Mouse (Mus musculus): ENCODE data around the gene Gm8369. TPM values are rescaled to one million over a fixed set of nuclear protein-coding genes. Genes with fewer than 3 reads are reported as not detected.
"Not testable (repeated sequence)": the region's sequence is repeated elsewhere in the genome, so short reads cannot be mapped to it uniquely, and the experiment has no call there.

Gm8369 gene
- total RNA-seq (2022): 1 to 10 TPM in 1 of 4 experiments, under 1 TPM in 3; 0.28 to 1.3 (median 0.65) TPM

GRCm38 (mm10) chr19:11485746-11486145 is at the start of gene Gm8369:
Gene Gm8369, plus strand, starts transcription at chr19:11485938.
- DNase-seq (ENCODE audit: low spot score in 2 of 2): peak in 1 of 2 experiments; percentile 36

DNA sequence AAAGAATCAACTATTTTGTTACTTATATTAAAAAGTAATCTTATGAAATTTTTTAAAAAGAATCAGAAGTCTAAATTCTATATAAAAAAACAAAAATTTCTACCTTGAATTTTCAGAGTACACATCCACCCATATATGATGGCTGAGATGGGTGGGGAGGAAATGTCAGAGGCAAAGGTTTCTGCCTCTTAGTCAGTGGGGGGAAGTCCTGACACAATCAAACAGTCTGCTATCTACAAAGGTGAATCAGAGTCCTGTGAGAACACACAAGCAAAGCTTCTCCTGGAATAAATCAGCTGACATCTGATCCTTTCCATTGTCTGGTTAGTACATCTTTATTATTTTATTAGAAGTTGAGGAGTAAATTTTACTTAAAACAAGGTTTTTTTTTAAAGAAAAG is 42.4 kb upstream of the Gm8369 start, which contains the start of gene Ms4a4b:
TSS of gene Ms4a4b (plus strand) at position 216 of the 400 bp plus-strand sequence.
- DNase-seq (ENCODE audit: low spot score in 2 of 2): no peak

GRCm38 (mm10) chr19:11443964-11444363 is 41.8 kb upstream of the Gm8369 start:
- no peak for DNase-seq (ENCODE audit: low spot score in 2 of 2)

DNA sequence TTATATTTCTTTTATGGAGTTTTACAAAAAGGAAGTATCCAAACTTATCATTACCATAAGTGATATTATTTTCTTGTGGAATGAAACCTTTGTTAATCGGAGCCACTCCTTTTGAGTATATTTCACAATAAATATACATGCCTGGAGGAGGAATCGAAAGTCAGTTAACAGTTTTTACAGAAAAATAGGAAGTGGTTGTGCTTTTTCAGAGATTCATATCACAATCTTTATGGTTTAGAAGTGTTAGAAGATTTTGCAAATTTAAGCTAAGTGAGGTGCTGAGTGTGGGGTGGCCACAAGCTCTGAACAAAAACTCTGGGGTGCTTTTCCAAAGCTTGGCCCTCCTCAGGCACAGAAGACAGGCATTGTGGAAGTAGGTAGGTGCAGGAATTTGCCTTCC is 38.5 kb upstream of the Gm8369 start:
- no peak for DNase-seq (ENCODE audit: low spot score in 2 of 2)

- not testable (repeated sequence) for DNase-seq (ENCODE audit: low spot score in 2 of 2)
Measured at GRCm38 (mm10) chr19:11459041-11459440, 26.7 kb upstream of the Gm8369 start.

GRCm38 (mm10) chr19:11464795-11465194 is 20.9 kb upstream of the Gm8369 start:
- not testable (repeated sequence) for DNase-seq (ENCODE audit: low spot score in 2 of 2)

- DNase-seq (ENCODE audit: low spot score in 2 of 2): no peak
Measured at GRCm38 (mm10) chr19:11466471-11466870, 19.3 kb upstream of the Gm8369 start.

DNA sequence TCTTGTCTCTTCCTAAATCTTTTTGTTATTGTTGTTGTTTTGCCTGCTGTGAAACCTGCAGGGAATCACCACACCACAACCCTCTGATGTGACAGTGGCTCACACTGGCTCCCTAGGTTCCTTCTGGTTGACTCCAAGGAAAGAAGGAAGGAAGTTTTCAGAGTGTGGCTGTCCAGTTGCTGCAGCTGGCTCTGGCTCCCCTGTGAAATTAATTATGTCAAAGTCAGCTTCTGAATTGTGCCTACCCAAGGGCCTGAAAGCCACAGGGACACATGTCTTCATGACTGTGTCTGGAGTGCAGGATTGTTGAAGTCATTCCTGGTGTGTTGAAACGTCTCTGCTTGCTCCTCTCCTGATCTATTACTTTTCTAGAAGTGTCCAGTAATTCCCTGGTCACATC is 17.4 kb upstream of the Gm8369 start:
- DNase-seq (ENCODE audit: low spot score in 2 of 2): not testable (repeated sequence)

DNA sequence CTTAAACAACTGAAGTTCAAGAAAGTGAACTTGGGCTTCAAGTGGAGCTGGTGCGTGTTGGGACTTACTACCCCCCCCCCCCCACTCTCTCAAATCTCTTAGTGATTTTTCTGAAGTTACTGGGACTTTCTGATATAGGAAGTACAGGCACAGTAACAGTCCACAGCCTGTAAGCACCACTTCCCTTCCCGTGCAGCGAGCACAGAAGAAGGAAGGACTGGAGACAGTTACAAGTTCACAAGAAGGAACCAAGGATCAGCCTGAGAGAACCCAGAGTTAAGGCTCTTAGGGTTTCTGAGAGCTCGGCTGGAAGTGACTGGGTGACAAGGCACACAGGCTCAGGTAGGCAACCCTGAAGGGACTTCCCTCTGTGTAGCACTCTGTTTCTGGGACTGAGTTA is 16.5 kb upstream of the Gm8369 start, which contains the start of gene Ms4a6c:
TSS of gene Ms4a6c (plus strand) at position 152 of the 400 bp plus-strand sequence.
- not testable (repeated sequence) for DNase-seq (ENCODE audit: low spot score in 2 of 2)

GRCm38 (mm10) chr19:11479714-11480113 is 6.0 kb upstream of the Gm8369 start:
- DNase-seq (ENCODE audit: low spot score in 2 of 2): no peak

GRCm38 (mm10) chr19:11482684-11483083 is 3.1 kb upstream of the Gm8369 start:
- DNase-seq (ENCODE audit: low spot score in 2 of 2): no peak

DNA sequence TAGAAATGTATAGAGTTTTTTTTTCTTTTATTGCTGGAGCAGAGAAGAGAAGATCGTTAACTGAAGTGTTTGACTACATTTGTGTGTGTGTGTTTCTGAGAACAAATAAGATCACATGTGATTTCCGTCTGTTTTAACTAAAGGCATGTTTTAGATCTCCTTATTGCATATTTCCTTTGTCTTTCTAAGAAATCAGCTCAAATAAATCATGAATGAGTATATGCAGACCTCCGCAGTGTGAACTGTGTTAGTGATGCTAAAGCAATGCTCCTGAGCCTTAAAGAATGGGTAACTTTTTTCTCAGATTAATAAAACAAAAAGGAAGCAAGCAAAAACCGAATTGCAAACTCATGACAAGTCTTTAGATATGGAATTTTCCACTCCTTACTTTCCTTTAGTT is 1.8 kb upstream of the Gm8369 start:
- DNase-seq (ENCODE audit: low spot score in 2 of 2): no peak

GRCm38 (mm10) chr19:11484388-11484787 is 1.4 kb upstream of the Gm8369 start:
- DNase-seq (ENCODE audit: low spot score in 2 of 2): no peak

DNA sequence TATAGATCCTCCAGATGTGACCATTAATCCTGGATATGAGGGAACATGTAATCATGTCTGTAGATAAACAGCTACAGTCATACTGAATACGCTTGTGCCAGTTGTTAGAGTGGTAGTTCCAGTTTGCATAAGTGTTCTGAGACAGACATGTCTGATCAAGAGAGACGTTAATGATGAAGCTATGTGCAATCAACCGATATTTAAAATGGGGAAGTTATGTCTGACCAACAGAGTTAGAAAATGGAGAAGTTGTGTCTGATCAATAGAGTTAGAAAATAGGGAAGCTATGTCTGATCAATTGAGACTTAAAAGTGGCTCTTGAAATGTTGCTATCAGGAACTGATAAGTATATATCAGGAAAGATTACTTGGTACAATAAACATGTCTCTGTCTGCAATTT is 472 bp upstream of the Gm8369 start:
- no peak for DNase-seq (ENCODE audit: low spot score in 2 of 2)

GRCm38 (mm10) chr19:11486599-11486998 is 861 bp downstream of the Gm8369 start:
- DNase-seq (ENCODE audit: low spot score in 2 of 2): no peak

DNA sequence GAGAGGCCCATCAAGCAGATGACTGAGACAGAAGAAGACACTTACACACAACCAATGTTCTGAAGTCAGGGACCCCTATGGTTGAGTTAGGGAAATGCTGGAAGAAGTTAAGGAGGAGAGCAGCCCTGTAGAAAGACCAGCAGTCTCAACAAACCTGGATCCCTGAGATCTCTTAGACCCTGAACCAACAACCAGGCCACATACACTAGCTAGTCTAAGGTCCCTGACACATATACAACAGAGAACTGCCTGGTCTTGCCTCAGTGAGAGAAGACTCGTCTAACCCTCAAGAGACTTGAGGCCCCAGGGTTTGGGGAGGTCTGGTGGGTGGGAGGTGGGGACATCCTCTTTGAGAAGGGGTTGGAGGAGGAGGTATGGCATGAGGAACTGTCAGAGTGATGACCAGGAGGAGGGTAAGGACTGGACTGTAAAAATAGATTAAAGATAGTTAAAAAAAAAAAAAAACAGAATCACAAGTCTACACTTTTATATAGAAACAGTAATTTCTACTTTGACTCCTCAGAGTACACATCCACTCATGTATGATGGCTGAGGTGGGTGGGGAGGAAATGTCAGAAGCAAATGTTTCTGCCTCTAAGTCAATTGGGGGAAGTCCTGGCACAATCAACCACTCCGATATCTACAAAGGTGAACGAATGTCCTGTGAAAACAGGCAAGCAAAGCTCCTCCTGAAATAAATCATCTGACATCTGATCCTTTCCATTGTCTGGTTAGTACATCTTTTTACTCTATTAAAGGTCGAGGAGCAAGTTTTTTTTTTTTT is 5.9 kb downstream of the Gm8369 start:
- DNase-seq (ENCODE audit: low spot score in 2 of 2): no peak

- DNase-seq (ENCODE audit: low spot score in 2 of 2): no peak
Measured at GRCm38 (mm10) chr19:11492671-11493070, 6.9 kb downstream of the Gm8369 start.

GRCm38 (mm10) chr19:11494519-11494918 is 8.8 kb downstream of the Gm8369 start:
- DNase-seq (ENCODE audit: low spot score in 2 of 2): no peak

- DNase-seq (ENCODE audit: low spot score in 2 of 2): no peak
Measured at GRCm38 (mm10) chr19:11496361-11496760, 10.6 kb downstream of the Gm8369 start.

GRCm38 (mm10) chr19:11497300-11497699 is 11.6 kb downstream of the Gm8369 start:
- not testable (repeated sequence) for DNase-seq (ENCODE audit: low spot score in 2 of 2)

- DNase-seq (ENCODE audit: low spot score in 2 of 2): no peak
Measured at GRCm38 (mm10) chr19:11500796-11501195, 15.1 kb downstream of the Gm8369 start.

DNA sequence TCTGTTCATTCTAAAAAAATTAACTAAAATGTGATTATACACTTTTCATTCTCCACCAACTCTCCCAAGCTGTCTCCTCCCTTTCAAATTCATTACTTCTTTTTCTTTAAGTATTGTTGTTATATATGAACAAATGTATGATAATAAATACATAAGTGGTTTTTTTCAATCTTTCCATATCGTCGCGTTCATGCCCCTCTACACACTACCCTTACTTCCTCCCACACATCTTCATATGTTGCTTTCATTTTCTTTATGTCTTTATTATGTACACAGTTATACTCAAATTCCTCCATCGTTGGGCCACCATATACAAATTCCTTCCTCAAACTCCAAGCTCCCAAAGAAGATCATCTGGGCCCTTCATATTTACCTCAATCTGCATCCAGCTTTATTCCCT is 15.6 kb downstream of the Gm8369 start:
- DNase-seq (ENCODE audit: low spot score in 2 of 2): no peak

GRCm38 (mm10) chr19:11504857-11505256 is 19.1 kb downstream of the Gm8369 start:
- no peak for DNase-seq (ENCODE audit: low spot score in 2 of 2)

Measured in left cerebral cortex, adult 8-10 months (tissue).